Mouse (Mus musculus) heart, postnatal 36 days (tissue): ENCODE measurements around the gene Olfr1308. TPM values are rescaled to one million over a fixed set of nuclear protein-coding genes. Genes with fewer than 3 reads are reported as not detected.

ENCODE experiments used
- DNase-seq, 2 experiments: peaks; one replicate each; pipeline ENCODE4 v3.0.0; 2021 to 2022
- intact Hi-C: fragments of 180-260 bp; cut with DNase I; formaldehyde crosslinking; loops from one replicate; pipeline ENCODE4 v1.15.1; 2025
- total RNA-seq, 2 experiments: library from RNA; stranded (reverse); gene quantifications; 2 replicates each; pipeline ENCODE4 v1.2.3; 2021

The Olfr1308 gene
- not detected for total RNA-seq

- no peak for DNase-seq
- intact Hi-C loops, result no loop called here
These were observed at the start of gene Olfr1308 for GRCm38 (mm10) chr2:111964844-111965243. Gene Olfr1308 (minus strand): TSS chr2:111964944.

- no peak for DNase-seq
- intact Hi-C loops, result no loop called here
These were observed 47.9 kb upstream of the Olfr1308 start, which contains the start of gene Olfr1310 for GRCm38 (mm10) chr2:112012608-112013007. Gene Olfr1310 (minus strand): TSS chr2:112012708.

- intact Hi-C loops, result no loop called here
- no peak for DNase-seq
These were observed 25.4 kb upstream of the Olfr1308 start, which contains the start of gene Olfr1309 for GRCm38 (mm10) chr2:111990181-111990580. Gene Olfr1309 (minus strand): TSS chr2:111990281.

- intact Hi-C loops, result no loop called here
- no peak for DNase-seq
These were observed 15.4 kb downstream of the Olfr1308 start, which contains the start of gene Olfr1307 for GRCm38 (mm10) chr2:111949340-111949739. Gene Olfr1307 (minus strand): TSS chr2:111949440.

GRCm38 (mm10) chr2:111916171-111916570 lies 48.6 kb downstream of the Olfr1308 start, which contains the start of gene Olfr1306:
Gene Olfr1306 (minus strand): TSS chr2:111916271.
- intact Hi-C loops, result no loop called here
- no peak for DNase-seq

Other genes with a start within 250 kb of the Olfr1308 start
- gene Olfr1301, start 213.9 kb downstream of the Olfr1308 start, total RNA-seq, result not detected
- gene Olfr1302, start 187.5 kb downstream of the Olfr1308 start, total RNA-seq, result not detected
- not detected for gene Olfr1303, start 144.6 kb downstream of the Olfr1308 start, total RNA-seq
- gene Olfr1305, start 87.8 kb downstream of the Olfr1308 start, total RNA-seq, result not detected
- gene Olfr1306, start 48.7 kb downstream of the Olfr1308 start, total RNA-seq, result not detected
- gene Olfr1307, start 15.5 kb downstream of the Olfr1308 start, total RNA-seq, result under 1 TPM; 0.03 TPM
- gene Olfr1309, start 25.3 kb upstream of the Olfr1308 start, total RNA-seq, result not detected
- not detected for gene Olfr1310, start 47.8 kb upstream of the Olfr1308 start, total RNA-seq
- gene Olfr1311, start 59.5 kb upstream of the Olfr1308 start, total RNA-seq, result not detected
- gene Olfr1312, start 85.3 kb upstream of the Olfr1308 start, total RNA-seq, result not detected
- gene Olfr1313, start 112.9 kb upstream of the Olfr1308 start, total RNA-seq, result not detected
- not detected for gene Olfr1314, start 131.8 kb upstream of the Olfr1308 start, total RNA-seq
- not detected for gene Olfr1315-ps1, start 150.5 kb upstream of the Olfr1308 start, total RNA-seq
- gene Olfr1316, start 170.0 kb upstream of the Olfr1308 start, total RNA-seq, result not detected
- gene Olfr1317, start 175.4 kb upstream of the Olfr1308 start, total RNA-seq, result not detected
- not detected for gene Olfr1318, start 189.3 kb upstream of the Olfr1308 start, total RNA-seq